Mouse (Mus musculus): ENCODE results near the gene Mprip.

Mprip gene

DNA sequence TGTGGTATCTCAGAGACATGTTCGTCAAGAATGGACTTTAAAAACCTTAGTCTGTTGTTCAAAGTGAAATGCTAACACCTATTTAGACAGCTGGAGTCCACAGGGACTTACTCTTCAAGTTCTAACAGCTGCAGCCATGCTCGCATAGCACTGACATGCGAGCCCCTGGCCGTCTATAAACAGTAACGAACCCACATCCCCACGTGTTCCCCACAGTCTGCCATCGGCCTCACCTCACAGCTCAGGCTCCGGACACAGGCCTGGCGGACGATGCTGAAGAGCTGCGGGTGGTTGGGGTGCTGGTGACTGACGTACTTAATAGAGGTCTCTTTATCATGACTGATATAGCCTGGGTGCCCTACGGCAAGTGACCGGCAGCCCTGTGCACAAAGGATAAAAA, 142.4 kb downstream of the Mprip start:
- DNase-seq (ENCODE audit: low spot score in 2 of 2), result no peak

DNA sequence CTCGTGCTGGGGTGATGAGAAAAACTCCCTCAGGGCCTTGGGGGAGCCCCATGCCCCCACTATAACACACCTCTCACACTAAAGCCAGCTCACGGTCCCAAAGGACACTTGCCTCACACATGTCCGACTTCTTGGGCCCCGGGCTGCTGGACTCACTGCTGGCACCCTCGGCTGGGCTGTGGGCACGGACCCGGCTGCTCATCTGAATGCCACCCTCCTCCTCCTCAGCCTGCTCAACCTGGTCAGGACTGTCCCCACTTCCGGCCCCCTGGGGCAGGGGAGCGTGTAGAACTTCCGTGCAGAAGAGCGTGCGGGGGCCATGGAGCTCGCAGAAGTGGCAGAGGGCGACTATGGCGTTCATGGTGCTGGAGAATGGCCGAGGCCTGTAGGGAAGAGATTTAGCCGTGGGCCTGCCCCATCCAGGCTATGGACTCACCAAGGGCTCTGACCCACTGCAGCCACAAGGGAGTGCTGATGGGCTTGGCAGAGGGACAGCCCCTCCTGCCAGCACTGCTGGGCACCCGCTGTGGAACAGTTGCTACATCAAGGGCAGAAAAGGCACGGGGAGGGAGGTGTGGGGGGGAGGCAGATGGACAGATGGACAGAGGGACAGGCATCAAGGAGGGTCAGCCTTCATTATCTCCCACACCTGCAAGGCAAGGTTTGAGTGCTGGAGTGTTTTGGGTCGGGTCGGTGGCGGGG, 143.5 kb downstream of the Mprip start:
- DNase-seq (ENCODE audit: low spot score in 2 of 2), result no peak

DNA sequence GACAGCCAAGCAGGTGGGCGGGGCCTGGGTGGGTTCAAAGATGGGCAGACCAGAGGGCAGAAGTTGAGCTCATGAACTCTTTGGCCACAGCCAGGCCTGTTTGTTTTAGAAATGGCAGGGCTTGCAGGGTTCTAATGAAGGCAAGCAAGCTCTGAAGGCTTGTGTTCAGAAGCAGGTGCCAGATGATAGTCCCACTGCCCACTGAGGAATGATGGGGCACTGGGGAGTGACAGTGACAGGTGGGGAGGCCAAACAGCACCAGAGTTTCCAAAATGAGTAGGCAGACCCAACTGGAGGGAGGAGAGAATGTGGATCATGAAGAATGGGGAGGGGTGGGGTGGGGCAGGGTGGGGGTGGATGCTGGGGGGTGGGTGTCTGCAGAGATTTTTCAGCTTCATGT, 144.2 kb downstream of the Mprip start:
- DNase-seq (ENCODE audit: low spot score in 2 of 2), result no peak

DNA sequence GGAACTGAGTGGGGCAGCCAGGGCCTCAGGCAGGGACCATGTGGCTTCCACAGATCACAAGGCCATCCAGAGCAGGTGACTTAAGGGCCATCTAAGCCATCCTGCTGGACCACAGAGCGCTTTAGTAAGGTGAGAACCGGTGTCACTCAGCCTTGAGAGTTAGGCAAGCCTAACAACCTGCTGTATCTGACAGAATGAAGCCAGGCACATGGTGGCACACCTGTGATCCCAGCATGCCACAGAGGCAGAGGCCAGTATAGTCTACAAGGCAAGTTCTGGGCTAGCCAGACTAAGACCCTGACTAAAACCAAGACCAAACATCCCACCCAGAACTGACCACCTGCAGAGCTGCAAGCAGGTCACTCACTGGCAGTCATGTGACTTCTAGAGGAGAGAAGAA, 144.6 kb downstream of the Mprip start:
- DNase-seq (ENCODE audit: low spot score in 2 of 2), result no peak

DNA sequence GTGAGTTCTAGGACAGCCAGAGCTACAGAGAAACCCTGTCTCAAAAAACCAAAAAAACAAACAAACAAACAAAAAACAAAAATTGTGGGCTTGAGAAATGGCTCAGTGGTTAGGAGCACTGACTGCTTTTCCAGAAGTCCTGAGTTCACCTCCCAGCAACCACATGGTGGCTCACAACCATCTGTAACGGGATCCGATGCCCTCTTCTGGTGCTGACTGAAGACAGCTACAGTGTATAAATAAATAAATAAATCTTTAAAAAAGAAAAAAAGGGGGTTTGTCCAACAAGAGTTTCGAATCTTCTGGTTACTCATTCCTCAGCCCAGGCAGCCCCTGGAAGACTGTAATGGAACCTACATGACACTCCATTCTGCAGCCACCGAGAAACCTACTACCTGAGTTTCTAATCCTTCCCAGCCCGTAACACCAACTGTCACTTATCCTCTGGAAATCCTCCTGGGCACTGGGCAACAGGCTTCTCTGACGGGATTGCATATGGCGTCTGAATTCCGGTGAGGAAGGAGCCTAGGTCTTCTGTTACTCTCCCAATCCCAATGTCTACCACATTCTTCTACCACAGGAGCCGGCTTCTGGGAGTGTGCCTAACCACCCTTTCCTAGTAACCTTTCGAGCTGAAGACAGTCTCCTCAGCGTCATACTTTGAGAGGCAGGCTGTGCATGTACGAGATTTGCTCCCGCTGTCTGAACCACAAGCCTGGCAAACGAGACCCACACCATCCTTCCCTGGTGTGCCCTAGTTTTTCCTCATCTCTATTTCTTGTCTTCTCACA, 147.3 kb downstream of the Mprip start:
- DNase-seq (ENCODE audit: low spot score in 2 of 2), result no peak

DNA sequence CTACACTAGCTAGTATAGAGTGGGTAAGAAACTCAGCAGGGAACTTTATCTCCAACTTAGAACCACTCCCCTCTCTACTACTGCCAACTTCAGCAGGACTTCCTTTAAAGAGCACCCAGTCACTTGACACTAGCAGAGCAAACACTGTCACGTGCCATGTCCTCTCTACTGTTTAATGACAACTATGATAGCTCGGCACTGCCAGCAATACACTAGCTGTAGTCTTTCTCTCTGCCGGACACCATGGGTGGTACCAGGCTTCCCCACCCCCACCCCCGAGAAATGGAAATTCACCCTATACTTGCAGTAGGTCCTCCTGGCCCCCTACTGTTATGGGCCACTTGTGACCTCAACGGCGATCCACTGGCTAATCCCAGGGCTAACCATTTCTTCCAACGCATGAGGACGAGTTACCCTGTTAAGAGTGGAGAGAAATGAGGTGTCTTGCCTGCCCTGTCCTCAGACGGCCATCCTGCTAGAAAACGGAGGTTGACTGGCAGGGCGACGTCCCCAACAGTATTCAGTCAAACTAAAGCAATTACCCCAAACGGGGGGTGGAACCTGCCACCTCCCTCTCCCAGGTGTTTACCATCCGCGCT, 148.1 kb downstream of the Mprip start:
- peak in 1 of 2 experiments; percentile 11 for DNase-seq (ENCODE audit: low spot score in 2 of 2)

DNA sequence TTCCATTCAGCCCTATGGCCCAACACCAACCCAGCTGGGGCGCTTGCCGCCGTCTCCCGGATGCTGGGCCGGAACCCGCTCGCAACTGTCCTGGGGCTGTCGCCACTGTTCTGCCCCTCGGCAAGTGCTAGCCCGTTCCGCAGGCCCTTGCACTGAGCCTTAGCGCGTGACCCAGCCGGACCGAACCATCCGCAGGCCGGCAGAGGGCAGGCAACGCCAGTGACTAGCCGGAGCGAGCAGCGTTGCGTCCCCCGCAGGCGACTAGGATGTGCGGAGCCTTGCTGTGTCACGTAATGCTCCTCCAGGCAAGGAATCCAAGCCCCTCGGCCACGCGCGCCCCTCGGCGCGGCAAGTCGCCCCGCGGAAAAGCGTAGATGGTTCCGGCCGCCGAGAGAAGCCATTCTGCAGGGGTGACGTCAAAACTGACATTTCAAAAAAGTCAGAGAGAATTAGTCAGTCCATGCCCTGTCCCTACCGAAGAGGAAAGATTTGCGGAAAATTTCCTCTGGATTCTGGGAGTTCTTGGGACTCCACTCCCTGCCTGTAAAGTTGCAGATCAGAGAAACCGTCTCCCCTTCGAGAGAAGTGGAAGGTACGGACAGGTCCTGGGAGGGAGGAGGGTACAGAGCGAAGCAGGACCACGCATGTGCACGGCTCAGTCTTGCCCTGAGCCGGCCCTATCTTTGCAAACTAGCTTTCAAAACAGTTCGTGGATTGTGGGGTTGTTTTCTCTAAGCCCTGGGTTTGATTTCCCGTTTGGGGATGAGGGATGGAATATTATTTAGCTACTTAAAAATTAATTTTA, 148.8 kb downstream of the Mprip start, which contains the start of gene Flcn:
TSS of gene Flcn (minus strand) at position 347 of the 805 bp plus-strand sequence.
- DNase-seq (ENCODE audit: low spot score in 2 of 2), result peak; percentile 66 to 79

DNA sequence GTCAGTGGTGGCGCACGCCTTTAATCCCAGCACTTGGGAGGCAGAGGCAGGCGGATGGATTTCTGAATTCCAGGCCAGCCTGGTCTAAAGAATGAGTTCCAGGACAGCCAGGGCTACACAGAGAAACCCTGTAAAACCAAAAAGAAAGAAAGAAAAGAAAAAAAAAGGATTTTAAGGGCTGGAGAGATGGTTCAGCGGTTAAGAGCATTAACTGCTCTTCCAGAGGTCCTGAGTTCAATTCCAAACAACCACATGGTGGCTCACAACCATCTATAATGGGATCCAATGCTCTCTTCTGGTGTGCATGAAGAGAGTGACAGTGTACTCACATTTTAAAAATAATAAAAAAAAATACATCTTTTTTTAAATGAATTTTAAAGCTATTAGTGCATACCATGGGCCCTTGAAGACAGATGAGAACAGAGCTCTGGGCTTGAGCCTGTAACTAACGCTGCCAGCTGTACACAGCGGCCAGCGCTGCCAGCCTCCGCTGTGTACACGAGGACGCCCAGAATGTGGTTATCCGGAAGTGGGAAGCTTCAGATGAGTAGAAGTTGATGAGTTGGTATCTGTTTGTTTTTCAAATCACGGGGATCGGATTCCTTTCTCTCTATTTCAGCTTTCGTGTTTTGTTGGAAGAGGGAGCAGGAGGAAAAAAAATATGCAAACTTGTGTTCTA, 149.5 kb downstream of the Mprip start:
- DNase-seq (ENCODE audit: low spot score in 2 of 2), result no peak

DNA sequence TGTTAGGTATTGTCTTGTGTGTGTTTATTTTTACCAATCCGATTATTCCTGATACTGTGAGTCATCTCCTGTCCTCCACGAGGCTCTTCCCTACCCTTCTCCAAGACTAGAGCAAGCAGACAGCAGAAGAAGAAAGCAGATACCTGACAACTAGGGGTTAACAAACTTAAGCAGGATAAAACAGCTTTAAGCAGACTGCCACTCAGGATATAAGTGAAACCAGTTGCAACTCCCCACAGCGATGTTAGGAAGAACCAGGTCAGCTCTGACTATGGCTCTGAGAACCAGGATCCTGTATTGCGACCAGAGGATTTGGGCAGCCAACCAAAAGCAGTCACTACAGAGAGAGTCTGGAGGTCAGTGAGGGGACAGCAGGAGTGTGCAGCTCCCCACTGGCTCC, 150.1 kb downstream of the Mprip start:
- DNase-seq (ENCODE audit: low spot score in 2 of 2), result no peak

DNA sequence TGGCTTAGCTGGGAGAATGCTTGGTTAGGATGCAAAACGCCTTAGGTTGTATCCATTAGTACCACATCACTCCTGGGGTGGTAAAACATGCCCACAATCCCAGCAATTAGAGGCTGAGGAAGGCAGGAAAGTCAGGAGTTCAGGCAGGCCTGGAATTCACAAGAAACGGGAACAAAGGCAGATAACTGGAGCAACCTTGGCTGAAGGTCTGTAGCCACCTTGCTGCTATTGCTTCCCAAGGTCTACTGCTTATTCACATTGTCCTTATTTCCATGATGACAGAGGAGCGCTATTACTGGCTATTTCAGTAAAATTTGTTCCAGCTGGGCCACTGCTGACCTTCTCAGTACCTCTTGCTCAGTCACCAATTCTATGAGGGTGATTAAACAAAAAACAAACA, 152.2 kb downstream of the Mprip start:
- DNase-seq (ENCODE audit: low spot score in 2 of 2), result no peak

DNA sequence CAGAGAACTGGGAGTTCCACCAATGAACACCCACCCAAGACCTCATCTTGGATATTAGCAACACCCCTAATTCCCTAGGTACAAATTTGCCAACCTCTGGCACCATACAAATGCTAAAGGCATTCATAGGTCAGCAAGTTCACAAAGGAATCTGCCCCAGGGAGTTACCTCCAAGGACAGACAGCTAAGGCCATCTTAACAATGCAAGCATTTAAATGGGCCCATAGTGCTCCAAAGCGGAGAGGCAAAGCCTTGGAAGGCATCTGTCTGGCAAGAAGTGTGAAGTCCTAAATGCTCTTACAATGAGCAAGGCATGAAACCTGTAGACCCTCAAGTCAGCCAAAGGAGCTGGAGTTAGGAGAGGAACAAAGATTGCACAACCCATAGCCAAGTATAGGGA, 153.2 kb downstream of the Mprip start:
- no peak for DNase-seq (ENCODE audit: low spot score in 2 of 2)

DNA sequence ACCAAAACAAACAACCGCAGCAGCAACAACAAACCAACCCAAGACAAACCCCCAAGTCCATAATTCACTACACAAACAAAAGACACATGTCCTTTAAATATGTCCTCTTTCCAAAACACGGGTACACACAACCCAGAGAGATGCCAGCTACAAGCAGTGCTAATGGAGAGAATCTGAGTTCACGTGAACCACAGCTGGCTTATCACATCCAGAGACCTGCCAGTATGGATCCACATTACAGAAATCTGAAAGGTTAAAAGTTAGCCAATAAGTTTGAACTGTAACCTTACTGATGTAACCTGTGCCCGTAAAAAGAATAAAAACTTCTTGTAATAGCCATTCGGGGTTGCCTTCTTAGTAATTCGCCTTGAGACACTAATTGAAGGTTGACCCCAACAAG, 153.8 kb downstream of the Mprip start:
- DNase-seq (ENCODE audit: low spot score in 2 of 2), result no peak

DNA sequence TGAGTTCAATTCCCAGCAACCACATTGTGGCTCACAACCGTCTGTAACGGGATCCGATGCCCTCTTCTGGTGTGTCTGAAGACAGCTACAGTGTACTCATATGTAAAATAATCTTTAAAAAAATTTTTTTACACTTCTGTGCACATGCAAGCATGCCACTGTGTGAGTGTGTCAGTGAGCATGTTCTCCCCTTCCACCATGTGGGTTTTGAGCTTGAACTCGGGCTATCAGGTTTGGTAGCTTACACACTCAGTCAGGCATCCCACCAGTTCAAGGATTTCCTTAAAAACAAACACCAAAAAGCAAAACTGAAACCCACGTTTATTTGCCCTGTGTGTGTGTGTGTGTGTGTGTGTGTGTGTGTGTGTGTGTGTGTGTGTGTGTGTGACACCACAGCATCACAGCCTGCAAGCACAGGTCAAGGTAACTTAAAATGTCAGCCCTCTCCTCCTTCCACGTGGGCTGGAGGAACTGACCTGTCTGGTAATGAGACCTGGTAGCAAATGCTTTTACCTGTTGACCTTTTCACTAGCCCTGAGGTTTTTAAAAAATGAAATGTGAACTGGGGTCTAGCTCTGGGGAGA, 154.5 kb downstream of the Mprip start:
- no peak for DNase-seq (ENCODE audit: low spot score in 2 of 2)

DNA sequence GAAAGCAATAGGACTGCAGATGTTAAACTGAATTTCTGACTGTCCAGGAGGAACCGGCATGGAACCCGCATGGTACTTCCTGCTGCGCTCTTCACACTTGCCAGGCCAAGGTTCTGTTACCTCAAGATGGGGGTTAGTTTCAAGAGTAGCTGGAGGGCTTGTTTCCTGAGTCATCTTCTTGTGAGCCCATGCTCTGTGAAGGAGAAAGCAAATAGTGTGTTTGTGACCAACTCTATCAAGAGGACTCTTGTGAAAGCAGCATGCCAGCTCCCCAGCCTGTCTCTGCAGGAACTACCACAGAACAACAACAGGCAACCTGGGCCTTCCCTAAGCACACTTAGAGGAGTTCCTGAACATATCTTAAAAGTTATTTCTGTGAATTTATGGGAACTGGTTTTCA, 156.8 kb downstream of the Mprip start:
- DNase-seq (ENCODE audit: low spot score in 2 of 2), result no peak

DNA sequence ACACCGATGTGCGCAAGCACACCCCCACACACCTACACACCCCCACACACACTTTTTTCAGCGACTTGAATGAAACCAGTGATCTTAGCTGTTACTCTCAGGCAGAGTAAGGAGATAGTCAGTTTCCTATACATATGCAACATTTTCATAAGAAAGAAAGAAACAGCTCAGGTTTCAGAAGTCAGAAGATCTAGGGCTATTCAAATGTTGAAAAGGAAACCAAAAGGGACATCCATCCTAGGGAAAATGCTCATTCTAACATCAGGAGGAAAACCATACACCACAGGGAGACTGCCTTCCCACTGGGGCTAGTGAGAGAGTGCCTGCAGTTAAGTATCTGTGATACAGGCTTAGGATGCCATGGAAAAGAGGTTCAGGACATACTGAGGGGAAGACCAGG, 160.5 kb downstream of the Mprip start:
- DNase-seq (ENCODE audit: low spot score in 2 of 2), result no peak

All from cerebellum, postnatal 4 days (tissue).